Mouse (Mus musculus): ENCODE data around the gene Ccdc50. TPM values are rescaled to one million over a fixed set of nuclear protein-coding genes. Genes with fewer than 3 reads are reported as not detected.

Gene Ccdc50
- 46.7 and 49.2 TPM in 2 replicates for polyA plus RNA-seq (2016; fragmentation: Nextera tagmentation; extraction: Ambion mirVana)

DNA sequence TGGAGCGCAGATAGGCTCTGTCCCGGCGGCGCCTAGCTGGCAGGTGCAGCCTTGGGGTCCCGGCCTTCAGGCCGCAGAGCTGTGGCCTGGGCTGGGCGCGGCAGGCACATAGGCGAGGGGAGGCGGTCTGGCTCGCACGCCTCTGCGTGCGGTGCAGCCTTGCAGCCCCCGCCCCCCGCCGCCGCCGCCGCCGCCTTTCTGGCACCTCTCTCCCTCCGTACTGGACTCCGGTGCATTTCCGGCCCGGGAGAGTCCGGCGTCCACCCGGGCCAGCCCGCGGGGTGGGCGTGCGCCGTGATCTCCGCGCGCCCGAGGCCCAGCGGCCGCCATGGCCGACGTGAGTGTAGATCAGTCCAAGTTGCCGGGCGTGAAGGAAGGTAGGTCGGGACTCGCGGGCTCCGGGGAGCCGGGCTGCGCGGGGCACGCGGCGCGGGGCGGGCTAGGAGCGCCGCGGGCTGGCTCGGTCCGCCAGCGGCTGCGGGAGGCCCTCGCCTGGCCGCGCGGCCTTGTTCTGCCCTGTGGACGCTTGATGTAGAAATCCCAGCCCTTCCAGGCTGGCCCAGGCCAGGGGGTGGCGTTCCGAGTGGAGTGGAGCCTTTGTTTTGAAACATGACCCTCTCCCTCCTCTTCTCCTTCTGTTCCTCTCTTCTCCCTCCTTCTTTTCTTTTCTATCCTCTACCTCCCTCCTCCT lies at the start of gene Ccdc50:
Ccdc50 (plus strand) TSS at position 109 of the 691 bp plus-strand sequence.
- H3K9me3 ChIP-seq (replicated peaks) = no peaks in the 10 kb centered on the region
- peak; percentile 90 for DNase-seq (ENCODE audit: low spot score)
- under 1% methylated on average over 61 of the region's 69 CpGs for whole genome bisulfite sequencing
- no peaks in the 10 kb centered on the region for H3K27me3 ChIP-seq (ENCODE audit: low read depth, poor library complexity, severe bottlenecking)
- H3K27ac ChIP-seq = peak within 1 kb of the TSS; percentile 99
- peaks cover 21% of the 10 kb centered on the region for H3K4me1 ChIP-seq
- H3K36me3 ChIP-seq = no peaks in the 10 kb centered on the region
- H3K4me3 ChIP-seq = peak within 1 kb of the TSS; percentile 90

DNA sequence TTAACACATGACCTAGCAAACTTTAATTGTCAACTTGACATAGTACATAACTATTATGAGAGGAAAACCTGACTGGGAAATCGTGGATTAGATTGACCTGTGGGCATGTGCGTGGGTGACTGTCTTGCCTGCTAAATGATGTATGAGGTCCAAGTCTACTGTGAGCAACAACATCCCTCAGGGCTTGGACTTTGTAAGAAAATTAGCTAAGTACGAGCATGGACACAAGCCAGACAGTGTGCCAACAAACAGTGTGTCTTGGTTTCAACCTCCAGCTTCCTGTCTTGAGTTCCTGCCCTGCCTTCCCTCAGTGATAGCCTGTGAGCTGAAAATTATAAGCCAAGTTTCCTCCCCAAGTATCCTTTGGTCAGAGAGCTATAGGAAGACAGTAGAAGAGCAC lies 41.1 kb upstream of the Ccdc50 start:
- H3K4me3 ChIP-seq = no peak overlapping the region
- no peak overlapping the region for H3K27ac ChIP-seq
- H3K36me3 ChIP-seq = no peaks in the 10 kb centered on the region
- H3K27me3 ChIP-seq (ENCODE audit: low read depth, poor library complexity, severe bottlenecking) = no peaks in the 10 kb centered on the region
- no peak for DNase-seq (ENCODE audit: low spot score)
- 77% methylated on average over 3 of the region's 3 CpGs for WGBS
- no peaks in the 10 kb centered on the region for H3K4me1 ChIP-seq
- no peaks in the 10 kb centered on the region for H3K9me3 ChIP-seq (replicated peaks)

DNA sequence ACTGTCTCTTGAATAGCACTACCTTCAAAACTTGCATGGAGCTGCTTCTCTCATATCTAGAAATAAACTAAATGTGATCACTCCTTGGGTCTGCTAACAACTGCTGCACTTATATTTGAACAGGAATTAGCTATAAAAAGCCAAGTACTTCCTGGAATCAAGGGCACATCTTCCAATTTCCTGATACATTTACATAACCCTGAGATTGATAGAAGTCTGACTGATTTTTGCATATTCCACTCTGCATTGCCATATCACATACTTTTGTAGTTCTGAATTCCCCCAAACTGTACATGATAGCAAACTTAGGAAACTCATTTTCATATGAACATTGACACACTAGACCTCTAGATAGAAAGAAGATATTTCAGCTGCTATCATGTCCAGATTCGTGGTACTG lies 40.3 kb upstream of the Ccdc50 start:
- Histone ChIP-seq H3K4me1 (no peaks in the 10 kb centered on the region), H3K27ac (no peak overlapping the region), H3K36me3 (no peaks in the 10 kb centered on the region), H3K9me3 (replicated peaks) (no peaks in the 10 kb centered on the region), H3K4me3 (no peak overlapping the region), H3K27me3 (ENCODE audit: low read depth, poor library complexity, severe bottlenecking) (no peaks in the 10 kb centered on the region)
- DNase-seq (ENCODE audit: low spot score) = no peak
- WGBS = 72% methylated on average over 1 of the region's 1 CpGs

DNA sequence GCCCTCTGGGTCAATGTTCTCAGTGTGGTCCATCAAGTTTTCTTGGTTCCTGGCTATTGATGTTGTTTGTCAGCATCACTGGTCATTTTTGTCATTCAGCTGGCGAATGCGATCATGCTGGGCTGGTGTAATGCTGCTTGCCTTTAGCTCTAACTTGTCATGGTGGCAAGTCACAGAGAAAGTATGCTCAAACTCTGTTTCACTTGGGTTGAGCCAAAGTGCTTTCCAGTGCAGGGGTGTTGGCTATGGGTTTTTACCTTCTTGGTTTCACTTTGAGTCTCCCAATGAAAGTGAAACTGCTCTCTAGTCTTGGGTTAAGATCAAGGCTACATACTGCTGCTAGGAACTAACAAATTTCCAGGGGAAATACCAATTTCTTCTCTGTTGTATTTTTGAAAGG lies 39.4 kb upstream of the Ccdc50 start:
- Histone ChIP-seq H3K27me3 (ENCODE audit: low read depth, poor library complexity, severe bottlenecking) (no peaks in the 10 kb centered on the region), H3K4me3 (no peak overlapping the region), H3K36me3 (no peaks in the 10 kb centered on the region), H3K4me1 (no peaks in the 10 kb centered on the region), H3K9me3 (replicated peaks) (no peaks in the 10 kb centered on the region), H3K27ac (no peak overlapping the region)
- DNase-seq (ENCODE audit: low spot score) = no peak
- 91% methylated on average over 2 of the region's 2 CpGs for whole genome bisulfite sequencing

DNA sequence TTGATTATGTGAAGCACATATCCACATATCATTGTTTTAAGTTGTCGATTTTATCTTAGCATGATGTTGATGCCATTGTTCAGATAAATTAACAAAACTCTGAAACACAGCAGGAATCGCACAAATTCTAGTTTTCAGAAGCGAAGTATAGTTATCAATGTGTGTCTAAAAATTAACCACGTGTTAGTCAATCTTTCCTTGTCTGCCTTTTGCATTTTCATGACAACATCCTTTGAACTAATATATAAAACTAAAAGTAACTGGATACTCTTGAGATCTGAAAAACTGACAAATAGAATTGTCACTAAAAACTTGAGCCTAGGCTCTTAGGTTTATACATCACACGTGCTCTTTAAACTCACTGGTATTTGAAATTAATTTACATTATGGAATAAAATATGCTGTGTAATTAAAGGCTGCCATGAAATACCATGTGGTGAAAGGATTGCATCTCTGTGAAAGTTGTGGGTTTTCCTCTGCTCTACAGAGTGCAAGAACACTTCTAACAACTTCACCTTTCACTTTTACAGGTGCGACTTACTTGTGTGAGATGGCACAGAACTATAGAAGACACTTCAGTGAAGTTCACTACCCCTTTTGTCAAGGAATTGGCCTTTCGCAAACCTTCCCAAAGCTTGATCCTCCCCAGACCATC lies 38.7 kb upstream of the Ccdc50 start:
- Histone ChIP-seq H3K9me3 (replicated peaks) (no peaks in the 10 kb centered on the region), H3K27me3 (ENCODE audit: low read depth, poor library complexity, severe bottlenecking) (no peaks in the 10 kb centered on the region), H3K4me3 (no peak overlapping the region), H3K27ac (no peak overlapping the region), H3K4me1 (no peaks in the 10 kb centered on the region), H3K36me3 (no peaks in the 10 kb centered on the region)
- 91% methylated on average over 7 of the region's 7 CpGs for WGBS
- DNase-seq (ENCODE audit: low spot score) = no peak

DNA sequence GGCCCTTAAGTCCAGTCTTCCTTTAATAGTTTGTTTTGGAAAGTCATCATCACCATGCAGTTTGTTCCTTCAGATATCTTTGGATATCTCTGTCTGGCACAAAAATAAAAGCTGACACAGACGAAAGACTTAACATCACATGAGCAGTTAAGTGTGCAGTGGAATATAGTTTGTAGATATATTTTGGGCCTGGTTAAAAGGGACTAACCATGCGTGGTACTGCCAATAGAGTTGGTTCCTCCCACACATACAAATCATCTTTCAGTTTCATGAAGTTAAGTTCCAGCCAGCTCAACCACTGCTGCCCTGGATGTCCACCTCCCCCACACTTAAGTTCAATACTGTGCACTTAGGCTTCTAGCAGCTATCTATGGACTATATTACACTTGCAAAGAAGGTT lies 34.2 kb upstream of the Ccdc50 start:
- no peaks in the 10 kb centered on the region for H3K27me3 ChIP-seq (ENCODE audit: low read depth, poor library complexity, severe bottlenecking)
- H3K9me3 ChIP-seq (replicated peaks) = no peaks in the 10 kb centered on the region
- no peak overlapping the region for H3K4me3 ChIP-seq
- 85% methylated on average over 2 of the region's 2 CpGs for WGBS
- no peaks in the 10 kb centered on the region for H3K36me3 ChIP-seq
- no peaks in the 10 kb centered on the region for H3K4me1 ChIP-seq
- H3K27ac ChIP-seq = no peak overlapping the region
- no peak for DNase-seq (ENCODE audit: low spot score)

DNA sequence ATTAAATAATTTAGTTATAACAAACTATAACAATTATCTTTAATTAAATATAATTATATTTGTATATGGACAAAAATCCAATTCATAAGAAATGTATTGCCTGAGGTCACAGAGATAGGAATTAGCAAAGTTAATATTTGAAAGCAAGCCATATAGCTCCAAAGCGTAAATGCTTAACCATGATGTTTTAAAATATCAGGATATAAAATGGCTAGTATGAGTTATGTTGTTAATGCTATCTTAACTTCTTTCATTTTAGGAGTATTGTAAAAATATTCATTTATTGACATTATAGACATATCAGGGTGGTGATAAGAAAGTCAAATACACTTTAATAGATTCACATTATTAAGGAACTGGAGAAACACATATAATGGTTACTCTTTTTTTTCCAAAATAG lies 28.6 kb upstream of the Ccdc50 start:
- no peak overlapping the region for H3K27ac ChIP-seq
- no peak overlapping the region for H3K4me3 ChIP-seq
- H3K4me1 ChIP-seq = no peaks in the 10 kb centered on the region
- no peak for DNase-seq (ENCODE audit: low spot score)
- no peaks in the 10 kb centered on the region for H3K36me3 ChIP-seq
- no peaks in the 10 kb centered on the region for H3K9me3 ChIP-seq (replicated peaks)
- H3K27me3 ChIP-seq (ENCODE audit: low read depth, poor library complexity, severe bottlenecking) = no peaks in the 10 kb centered on the region
- WGBS = 98% methylated on average over 1 of the region's 1 CpGs

DNA sequence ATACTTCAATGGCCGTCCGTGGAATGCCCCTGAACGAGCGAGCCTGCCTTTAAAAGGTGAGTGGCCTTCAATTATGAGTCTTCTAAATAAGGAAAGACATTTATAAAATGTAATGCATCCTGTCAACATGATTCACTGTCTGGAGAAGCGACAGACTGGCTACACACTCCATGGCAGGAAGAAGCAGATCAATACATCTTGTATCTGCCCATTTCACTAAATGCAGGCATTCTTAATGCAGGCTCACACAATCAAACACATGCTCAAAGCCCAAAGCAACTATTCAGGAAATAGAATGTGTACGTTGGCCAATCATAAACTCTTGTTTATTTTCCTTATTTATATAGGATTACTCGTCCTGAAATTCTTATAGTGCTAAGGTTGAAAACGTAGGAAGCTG lies 18.5 kb upstream of the Ccdc50 start, which contains the start of gene Uts2b:
Uts2b (minus strand) TSS at position 49 of the 400 bp plus-strand sequence.
- H3K27me3 ChIP-seq (ENCODE audit: low read depth, poor library complexity, severe bottlenecking) = no peaks in the 10 kb centered on the region
- 58% methylated on average over 8 of the region's 8 CpGs for WGBS
- peaks cover 10% of the 10 kb centered on the region for H3K4me1 ChIP-seq
- DNase-seq (ENCODE audit: low spot score) = no peak
- H3K36me3 ChIP-seq = no peaks in the 10 kb centered on the region
- no peak within 1 kb of the TSS for H3K27ac ChIP-seq
- no peaks in the 10 kb centered on the region for H3K9me3 ChIP-seq (replicated peaks)
- no peak within 1 kb of the TSS for H3K4me3 ChIP-seq

DNA sequence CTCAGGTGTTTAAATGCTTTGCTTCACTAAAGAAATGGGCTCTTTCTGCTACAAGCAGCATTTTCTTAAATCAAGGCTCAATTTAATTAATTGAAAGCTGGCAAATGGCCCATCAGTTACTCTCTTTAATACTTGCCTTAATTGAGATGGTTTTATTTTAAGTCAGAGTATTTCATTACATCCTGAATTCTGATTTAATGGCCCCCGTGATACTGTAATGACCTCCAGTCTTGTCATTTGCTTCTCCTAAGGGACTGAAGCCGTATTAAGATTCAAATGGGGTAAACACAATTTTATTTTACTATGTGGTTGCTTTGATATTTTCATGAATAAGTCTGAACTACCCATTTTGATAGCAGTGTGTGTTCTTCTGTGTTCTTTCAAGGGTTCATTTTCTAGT lies 18.0 kb upstream of the Ccdc50 start:
- peaks cover 10% of the 10 kb centered on the region for H3K4me1 ChIP-seq
- no peaks in the 10 kb centered on the region for H3K27me3 ChIP-seq (ENCODE audit: low read depth, poor library complexity, severe bottlenecking)
- no peaks in the 10 kb centered on the region for H3K36me3 ChIP-seq
- no peak overlapping the region for H3K27ac ChIP-seq
- H3K9me3 ChIP-seq (replicated peaks) = no peaks in the 10 kb centered on the region
- no peak for DNase-seq (ENCODE audit: low spot score)
- no peak overlapping the region for H3K4me3 ChIP-seq
- 80% methylated on average over 2 of the region's 2 CpGs for WGBS

DNA sequence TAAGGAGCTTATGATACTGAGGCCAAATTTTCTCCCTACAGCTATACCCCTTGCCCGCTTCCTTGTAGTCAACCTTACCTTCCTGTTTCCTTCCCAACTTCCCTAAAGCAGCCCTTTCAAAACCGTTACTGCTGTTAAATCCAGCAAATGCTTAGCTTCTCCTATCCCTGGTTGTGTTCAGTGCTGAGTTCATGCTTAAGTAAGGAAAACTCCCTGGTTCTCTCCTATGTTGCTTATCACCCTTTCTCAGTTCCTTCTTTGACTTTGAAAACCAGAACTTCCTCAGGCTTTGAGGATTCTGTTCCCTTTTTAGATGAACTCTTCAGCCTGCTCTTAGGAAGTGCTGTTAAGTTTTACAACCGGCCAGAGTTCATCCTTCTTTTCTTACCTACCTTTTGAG lies 14.5 kb upstream of the Ccdc50 start:
- DNase-seq (ENCODE audit: low spot score) = no peak
- Histone ChIP-seq H3K4me3 (no peak overlapping the region), H3K27me3 (ENCODE audit: low read depth, poor library complexity, severe bottlenecking) (no peaks in the 10 kb centered on the region), H3K27ac (no peak overlapping the region), H3K36me3 (no peaks in the 10 kb centered on the region), H3K4me1 (no peaks in the 10 kb centered on the region; the same call in 1 of the 2 replicates), H3K9me3 (replicated peaks) (no peaks in the 10 kb centered on the region)
- WGBS = 85% methylated on average over 3 of the region's 3 CpGs

DNA sequence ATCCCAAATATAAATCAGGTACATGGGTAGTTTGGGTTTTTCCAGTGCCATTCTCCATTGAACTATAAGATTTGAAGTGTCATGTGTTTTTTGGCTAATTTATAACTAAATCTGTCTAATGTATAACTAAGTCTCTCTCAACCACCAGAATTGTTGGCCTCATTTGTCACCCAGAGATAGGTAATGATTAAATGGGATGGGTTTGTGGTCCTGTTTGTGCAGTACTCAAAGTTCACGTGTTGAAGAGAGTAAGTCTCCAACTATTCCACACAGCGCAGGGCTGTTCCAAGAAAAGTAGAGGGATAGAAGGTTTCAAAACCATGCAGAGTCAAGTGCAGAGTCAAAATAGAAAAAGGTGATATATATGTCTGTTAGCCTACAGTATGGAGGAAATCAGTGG lies 13.4 kb upstream of the Ccdc50 start:
- Histone ChIP-seq H3K4me3 (no peak overlapping the region), H3K9me3 (replicated peaks) (no peaks in the 10 kb centered on the region), H3K27ac (no peak overlapping the region), H3K27me3 (ENCODE audit: low read depth, poor library complexity, severe bottlenecking) (no peaks in the 10 kb centered on the region), H3K4me1 (no peaks in the 10 kb centered on the region), H3K36me3 (no peaks in the 10 kb centered on the region)
- 94% methylated on average over 2 of the region's 2 CpGs for WGBS
- DNase-seq (ENCODE audit: low spot score) = no peak

DNA sequence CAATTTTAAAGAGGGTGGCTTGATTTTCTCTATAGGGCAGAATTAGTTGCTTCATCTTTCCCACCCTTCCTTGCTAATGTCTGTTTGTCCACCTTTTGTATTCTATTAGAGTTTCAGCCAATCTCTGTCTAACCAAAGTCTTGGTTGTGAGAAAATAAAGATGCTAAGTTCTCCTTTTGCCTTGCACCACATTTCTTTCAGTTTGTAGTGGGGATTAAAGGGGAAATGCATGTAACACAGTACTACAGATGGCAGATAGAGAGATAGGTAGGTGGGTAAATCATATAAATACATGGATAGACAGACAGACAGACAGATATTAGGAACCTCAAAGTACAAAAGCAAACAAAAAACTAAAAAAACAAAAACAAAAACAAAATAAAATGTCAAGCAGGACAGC lies 12.1 kb upstream of the Ccdc50 start:
- no peak overlapping the region for H3K4me3 ChIP-seq
- H3K4me1 ChIP-seq = no peaks in the 10 kb centered on the region
- no peak for DNase-seq (ENCODE audit: low spot score)
- no peaks in the 10 kb centered on the region for H3K36me3 ChIP-seq
- H3K9me3 ChIP-seq (replicated peaks) = no peaks in the 10 kb centered on the region
- no peaks in the 10 kb centered on the region for H3K27me3 ChIP-seq (ENCODE audit: low read depth, poor library complexity, severe bottlenecking)
- no peak overlapping the region for H3K27ac ChIP-seq

DNA sequence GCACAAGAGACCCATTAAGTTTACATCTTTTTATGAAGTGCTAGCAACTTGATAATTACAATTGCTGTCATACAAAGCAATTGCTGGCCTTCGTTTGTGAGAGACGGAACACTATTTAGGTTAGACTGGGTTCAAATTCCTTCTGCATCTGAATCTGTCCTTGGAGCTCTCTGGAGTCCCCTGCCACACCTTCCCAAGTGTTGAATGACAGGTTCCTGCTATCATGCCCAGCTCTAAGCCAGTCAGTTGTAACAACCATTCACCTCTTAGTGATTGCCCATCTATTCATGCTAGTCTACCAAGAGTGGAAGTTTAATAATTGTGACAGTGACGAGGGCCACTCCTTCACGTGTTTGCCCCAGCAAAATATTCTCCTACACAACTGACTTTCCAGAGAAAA lies 6.5 kb upstream of the Ccdc50 start:
- H3K4me1 ChIP-seq = no peaks in the 10 kb centered on the region
- no peak for DNase-seq (ENCODE audit: low spot score)
- H3K36me3 ChIP-seq = no peaks in the 10 kb centered on the region
- WGBS = 65% methylated on average over 4 of the region's 4 CpGs
- no peak overlapping the region for H3K4me3 ChIP-seq
- H3K27ac ChIP-seq = no peak overlapping the region
- H3K27me3 ChIP-seq (ENCODE audit: low read depth, poor library complexity, severe bottlenecking) = no peaks in the 10 kb centered on the region
- H3K9me3 ChIP-seq (replicated peaks) = no peaks in the 10 kb centered on the region

All from limb, embryonic 10.5 days (tissue).